Mouse (Mus musculus) forebrain, embryonic 13.5 days (tissue): ENCODE measurements at regions not wholly inside any gene's neighbourhood (a gene's known extent, or its start where the extent isn't known, plus 50 kb on each side); places are given as distances from the start of the nearest gene placed in this dataset.

Source experiments
- ATAC-seq: fragments of 200-750 bp; cut with Nextera tagmentation; 2 replicates; pipeline ENCODE4 v1.8.0; 2017
- H3K27ac ChIP-seq: fragments of 300-500 bp; sonication (generic); 2 replicates; pipeline ENCODE4 v1.5.1; 2015; ENCODE audit warnings: inconsistent platforms, mild to moderate bottlenecking, moderate library complexity
- H3K27me3 ChIP-seq: fragments of 300-500 bp; sonication (generic); 2 replicates; pipeline ENCODE4 v1.6.1; 2015; ENCODE audit warnings: mild to moderate bottlenecking, inconsistent platforms
- H3K36me3 ChIP-seq: fragments of 300-500 bp; sonication (generic); 2 replicates; pipeline ENCODE4 v1.6.1; 2015; ENCODE audit warnings: mild to moderate bottlenecking, inconsistent platforms; ENCODE audit not compliant: poor library complexity, severe bottlenecking
- H3K4me1 ChIP-seq: fragments of 300-500 bp; sonication (generic); 2 replicates; pipeline ENCODE4 v1.6.1; 2015; ENCODE audit warnings: inconsistent platforms
- H3K4me2 ChIP-seq: fragments of 300-500 bp; sonication (generic); 2 replicates; pipeline ENCODE4 v1.6.1; 2015; ENCODE audit warnings: inconsistent platforms, mild to moderate bottlenecking, moderate library complexity
- H3K4me3 ChIP-seq: fragments of 300-500 bp; sonication (generic); 2 replicates; pipeline ENCODE4 v1.5.1; 2015; ENCODE audit warnings: mild to moderate bottlenecking, inconsistent platforms
- H3K9ac ChIP-seq: fragments of 300-500 bp; sonication (generic); 2 replicates; pipeline ENCODE4 v1.6.1; 2015; ENCODE audit warnings: mild to moderate bottlenecking, inconsistent platforms
- H3K9me3 ChIP-seq: fragments of 300-500 bp; sonication (generic); replicated peaks from 2 replicates; pipeline ENCODE4 v1.6.1; 2016; ENCODE audit warnings: inconsistent platforms
- WGBS: fragments of 180-500 bp; shearing (Covaris S2); methylation state at CpG from one replicate; pipeline ENCODE4 v1.1.7; 2015; 5-methylcytosine and 5-hydroxymethylcytosine counted together

DNA sequence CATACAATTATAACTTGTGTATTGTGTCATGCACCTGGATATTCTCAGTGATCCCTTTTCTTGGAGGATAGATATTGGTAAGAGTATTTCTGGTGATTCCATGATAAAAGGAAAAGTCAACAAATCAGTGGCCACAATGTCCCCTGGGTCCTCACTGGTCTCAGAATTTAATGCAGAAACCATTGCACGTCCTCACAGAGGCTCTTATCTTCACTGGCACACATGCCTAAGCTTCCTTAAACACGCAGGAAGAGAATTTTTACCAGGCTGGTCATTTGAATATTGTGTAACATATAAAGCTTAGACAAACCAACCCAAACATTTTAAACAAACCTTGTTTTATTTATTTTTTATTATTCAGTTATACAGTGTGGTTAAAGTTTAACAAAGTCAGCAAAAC, 92.7 kb upstream of the 1700003H04Rik start:
- Histone ChIP-seq H3K9ac (no peak overlapping the region), H3K4me3 (no peak overlapping the region), H3K4me1 (no peaks in the 10 kb centered on the region), H3K27ac (no peak overlapping the region), H3K4me2 (no peak overlapping the region), H3K27me3 (no peaks in the 10 kb centered on the region), H3K36me3 (no peaks in the 10 kb centered on the region), H3K9me3 (no peaks in the 10 kb centered on the region)
- no peak for ATAC-seq
- 84% methylated on average over 2 of the region's 2 CpGs for WGBS

- Histone ChIP-seq H3K27ac (no peak overlapping the region), H3K27me3 (no peaks in the 10 kb centered on the region), H3K9ac (no peak overlapping the region), H3K9me3 (no peaks in the 10 kb centered on the region), H3K4me1 (no peaks in the 10 kb centered on the region), H3K4me2 (no peak overlapping the region), H3K36me3 (no peaks in the 10 kb centered on the region), H3K4me3 (no peak overlapping the region)
- 95% methylated on average over 2 of the region's 2 CpGs for WGBS
- no peak for ATAC-seq
Measured at GRCm38 (mm10) chr3:124658153-124658552, 77.3 kb upstream of the 1700003H04Rik start.

GRCm38 (mm10) chr3:124633372-124633771, 52.5 kb upstream of the 1700003H04Rik start:
- 97% methylated on average over 2 of the region's 2 CpGs for WGBS
- no peak for ATAC-seq
- Histone ChIP-seq H3K4me2 (no peak overlapping the region), H3K9ac (no peak overlapping the region), H3K27me3 (no peaks in the 10 kb centered on the region), H3K27ac (no peak overlapping the region), H3K36me3 (no peaks in the 10 kb centered on the region), H3K4me3 (no peak overlapping the region), H3K9me3 (no peaks in the 10 kb centered on the region), H3K4me1 (no peaks in the 10 kb centered on the region)
